Mouse (Mus musculus): Measurements from ENCODE around the gene 6430548M08Rik. TPM values are rescaled to one million over a fixed set of nuclear protein-coding genes. Genes with fewer than 3 reads are reported as not detected.

The 6430548M08Rik gene
- polyA plus RNA-seq, 2 experiments, result 0.83 to 2.5 TPM

- Histone ChIP-seq H3K9ac (replicated peaks) (no peak overlapping the region), H3K4me3 (ENCODE audit: insufficient read depth in 1 of 2, low read depth in 2 of 2, low read length in 2 of 2) (no peak overlapping the region), H3K27ac (no peak overlapping the region), H3K9me3 (ENCODE audit: control insufficient read depth, low read length) (no peaks in the 10 kb centered on the region), H3K27me3 (ENCODE audit: control insufficient read depth, insufficient read depth, low read length) (no peaks in the 10 kb centered on the region), H3K36me3 (replicated peaks; ENCODE audit: control insufficient read depth, insufficient read depth, low read depth) (no peaks in the 10 kb centered on the region), H3K4me2 (ENCODE audit: low read depth) (no peak overlapping the region), H3K4me1 (replicated peaks; ENCODE audit: control insufficient read depth in 2 of 2, insufficient read depth in 2 of 2, low read length in 1 of 2) (no peaks in the 10 kb centered on the region)
- TF ChIP-seq CTCF (IDR thresholded peaks at IDR 0.05; ENCODE audit: low read depth), result no peak
- no peak for TF ChIP-seq EP300 (IDR thresholded peaks at IDR 0.05; ENCODE audit: low read depth)
- ATAC-seq (ENCODE audit: insufficient read depth), result no peak
- 65% methylated on average over 9 of the region's 9 CpGs for WGBS (ENCODE audit: insufficient replicate concordance)
- DNase-seq (ENCODE audit: low read depth in 3 of 3, low spot score in 3 of 3), result no peak
Measured at GRCm38 (mm10) chr8:120072259-120072658, 41.7 kb upstream of the 6430548M08Rik start.

GRCm38 (mm10) chr8:120072827-120073226 lies 41.1 kb upstream of the 6430548M08Rik start:
- no peak for TF ChIP-seq CTCF (IDR thresholded peaks at IDR 0.05; ENCODE audit: low read depth)
- TF ChIP-seq EP300 (IDR thresholded peaks at IDR 0.05; ENCODE audit: low read depth), result no peak
- ATAC-seq (ENCODE audit: insufficient read depth), result no peak
- 73% methylated on average over 8 of the region's 8 CpGs for whole genome bisulfite sequencing (ENCODE audit: insufficient replicate concordance)

GRCm38 (mm10) chr8:120074516-120074915 lies 39.4 kb upstream of the 6430548M08Rik start:
- Histone ChIP-seq H3K27me3 (ENCODE audit: control insufficient read depth, insufficient read depth, low read length) (no peaks in the 10 kb centered on the region), H3K9me3 (ENCODE audit: control insufficient read depth, low read length) (no peaks in the 10 kb centered on the region), H3K4me3 (ENCODE audit: insufficient read depth in 1 of 2, low read depth in 2 of 2, low read length in 2 of 2) (no peak overlapping the region), H3K4me1 (replicated peaks; ENCODE audit: control insufficient read depth in 2 of 2, insufficient read depth in 2 of 2, low read length in 1 of 2) (no peaks in the 10 kb centered on the region), H3K27ac (no peak overlapping the region), H3K4me2 (ENCODE audit: low read depth) (no peak overlapping the region), H3K9ac (replicated peaks) (no peak overlapping the region), H3K36me3 (replicated peaks; ENCODE audit: control insufficient read depth, insufficient read depth, low read depth) (no peaks in the 10 kb centered on the region)
- DNase-seq (ENCODE audit: low read depth in 3 of 3, low spot score in 3 of 3), result no peak
- ATAC-seq (ENCODE audit: insufficient read depth), result no peak
- WGBS (ENCODE audit: insufficient replicate concordance), result 45% methylated on average over 6 of the region's 6 CpGs
- TF ChIP-seq EP300 (IDR thresholded peaks at IDR 0.05; ENCODE audit: low read depth), result no peak
- no peak for TF ChIP-seq CTCF (IDR thresholded peaks at IDR 0.05; ENCODE audit: low read depth)

More at GRCm38 (mm10) chr8:120072827-120073226, 41.1 kb upstream of the 6430548M08Rik start:
- no peak overlapping the region for H3K4me3 ChIP-seq (ENCODE audit: insufficient read depth in 1 of 2, low read depth in 2 of 2, low read length in 2 of 2)
- no peaks in the 10 kb centered on the region for H3K9me3 ChIP-seq (ENCODE audit: control insufficient read depth, low read length)
- H3K27ac ChIP-seq, result no peak overlapping the region
- H3K27me3 ChIP-seq (ENCODE audit: control insufficient read depth, insufficient read depth, low read length), result no peaks in the 10 kb centered on the region
- DNase-seq (ENCODE audit: low read depth in 3 of 3, low spot score in 3 of 3), result no peak
- no peaks in the 10 kb centered on the region for H3K4me1 ChIP-seq (replicated peaks; ENCODE audit: control insufficient read depth in 2 of 2, insufficient read depth in 2 of 2, low read length in 1 of 2)
- no peaks in the 10 kb centered on the region for H3K36me3 ChIP-seq (replicated peaks; ENCODE audit: control insufficient read depth, insufficient read depth, low read depth)
- H3K9ac ChIP-seq (replicated peaks), result no peak overlapping the region
- H3K4me2 ChIP-seq (ENCODE audit: low read depth), result no peak overlapping the region

- no peak overlapping the region for H3K9ac ChIP-seq (replicated peaks)
- H3K27me3 ChIP-seq (ENCODE audit: control insufficient read depth, insufficient read depth, low read length), result no peaks in the 10 kb centered on the region
- 60% methylated on average over 6 of the region's 6 CpGs for WGBS (ENCODE audit: insufficient replicate concordance)
- H3K36me3 ChIP-seq (replicated peaks; ENCODE audit: control insufficient read depth, insufficient read depth, low read depth), result no peaks in the 10 kb centered on the region
- no peak overlapping the region for H3K27ac ChIP-seq
- H3K4me3 ChIP-seq (ENCODE audit: insufficient read depth in 1 of 2, low read depth in 2 of 2, low read length in 2 of 2), result no peak overlapping the region
- H3K9me3 ChIP-seq (ENCODE audit: control insufficient read depth, low read length), result no peaks in the 10 kb centered on the region
- no peak for DNase-seq (ENCODE audit: low read depth in 3 of 3, low spot score in 3 of 3)
- no peak for ATAC-seq (ENCODE audit: insufficient read depth)
- no peak overlapping the region for H3K4me2 ChIP-seq (ENCODE audit: low read depth)
- no peak for TF ChIP-seq EP300 (IDR thresholded peaks at IDR 0.05; ENCODE audit: low read depth)
- no peak for TF ChIP-seq CTCF (IDR thresholded peaks at IDR 0.05; ENCODE audit: low read depth)
- no peaks in the 10 kb centered on the region for H3K4me1 ChIP-seq (replicated peaks; ENCODE audit: control insufficient read depth in 2 of 2, insufficient read depth in 2 of 2, low read length in 1 of 2)
Measured at GRCm38 (mm10) chr8:120075347-120075746, 38.6 kb upstream of the 6430548M08Rik start.

- Histone ChIP-seq H3K27me3 (ENCODE audit: control insufficient read depth, insufficient read depth, low read length) (no peaks in the 10 kb centered on the region), H3K4me1 (replicated peaks; ENCODE audit: control insufficient read depth in 2 of 2, insufficient read depth in 2 of 2, low read length in 1 of 2) (no peaks in the 10 kb centered on the region), H3K4me3 (ENCODE audit: insufficient read depth in 1 of 2, low read depth in 2 of 2, low read length in 2 of 2) (no peak overlapping the region), H3K36me3 (replicated peaks; ENCODE audit: control insufficient read depth, insufficient read depth, low read depth) (peaks cover 3% of the 10 kb centered on the region; the same call in 1 of the 2 replicates), H3K9ac (replicated peaks) (no peak overlapping the region), H3K4me2 (ENCODE audit: low read depth) (no peak overlapping the region), H3K27ac (no peak overlapping the region), H3K9me3 (ENCODE audit: control insufficient read depth, low read length) (no peaks in the 10 kb centered on the region)
- DNase-seq (ENCODE audit: low read depth in 3 of 3, low spot score in 3 of 3), result peak; percentile 29 to 42 (median 35)
- no peak for ATAC-seq (ENCODE audit: insufficient read depth)
- 14% methylated on average over 10 of the region's 10 CpGs for WGBS (ENCODE audit: insufficient replicate concordance)
- TF ChIP-seq CTCF (IDR thresholded peaks at IDR 0.05; ENCODE audit: low read depth) (peak; percentile 87), EP300 (IDR thresholded peaks at IDR 0.05; ENCODE audit: low read depth) (no peak)
Measured at GRCm38 (mm10) chr8:120078080-120078479, 35.9 kb upstream of the 6430548M08Rik start.
